Mouse (Mus musculus): ENCODE measurements around the gene Arhgap22. TPM values are rescaled to one million over a fixed set of nuclear protein-coding genes. Genes with fewer than 3 reads are reported as not detected.

Gene Arhgap22
- polyA plus RNA-seq, 1 experiment = 9.0 TPM

DNA sequence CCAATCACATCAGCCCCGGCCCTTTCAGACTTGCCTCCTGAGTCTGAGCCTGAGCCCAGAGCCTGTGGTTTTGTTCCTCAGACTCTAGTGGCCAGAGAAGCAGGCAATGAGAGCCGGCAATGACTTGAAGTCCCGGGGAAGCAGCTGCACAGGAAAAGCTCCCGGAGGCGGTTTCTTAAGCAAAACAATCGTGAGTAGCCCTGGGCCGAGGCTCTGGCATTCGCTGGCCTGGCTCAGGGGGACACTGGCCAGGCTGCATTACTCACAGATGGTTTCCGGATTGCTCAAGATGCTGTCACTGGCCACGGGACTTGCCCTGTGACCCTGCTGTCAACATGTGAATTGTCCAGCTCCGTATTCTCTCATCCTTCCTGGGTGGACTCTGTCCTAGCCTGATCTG is 33.8 kb downstream of the Arhgap22 start:
- 24% methylated on average over 11 of the region's 11 CpGs for WGBS
- Histone ChIP-seq H3K27ac (ENCODE audit: insufficient read depth, low read depth, low read length) (no peak overlapping the region), H3K27me3 (replicated peaks; ENCODE audit: control insufficient read depth, insufficient read depth, low read length) (no peaks in the 10 kb centered on the region), H3K4me3 (ENCODE audit: insufficient read depth, low read depth, low read length) (no peak overlapping the region), H3K4me1 (ENCODE audit: control insufficient read depth, insufficient read depth, low read length) (0 out of 2 replicates have a peak, but pooled peaks cover 3% of the 10 kb centered on the region), H3K36me3 (ENCODE audit: control insufficient read depth, insufficient read depth, low read length) (no peaks in the 10 kb centered on the region)
- TF ChIP-seq POLR2A (IDR thresholded peaks at IDR 0.05; ENCODE audit: low read depth, low read length) = no peak
- TF ChIP-seq CTCF (conservative IDR thresholded peaks at IDR 0.05; ENCODE audit: insufficient read depth, insufficient read length, low read depth, low read length) = no peak
- DNase-seq = peak; percentile 60

GRCm38 (mm10) chr14:33248741-33249140 is 34.9 kb downstream of the Arhgap22 start:
- no peak for DNase-seq
- 0 out of 2 replicates have a peak, but pooled peaks cover 3% of the 10 kb centered on the region for H3K4me1 ChIP-seq (ENCODE audit: control insufficient read depth, insufficient read depth, low read length)
- H3K27ac ChIP-seq (ENCODE audit: insufficient read depth, low read depth, low read length) = no peak overlapping the region
- no peak overlapping the region for H3K4me3 ChIP-seq (ENCODE audit: insufficient read depth, low read depth, low read length)
- TF ChIP-seq POLR2A (IDR thresholded peaks at IDR 0.05; ENCODE audit: low read depth, low read length) (no peak), CTCF (conservative IDR thresholded peaks at IDR 0.05; ENCODE audit: insufficient read depth, insufficient read length, low read depth, low read length) (no peak)
- no peaks in the 10 kb centered on the region for H3K27me3 ChIP-seq (replicated peaks; ENCODE audit: control insufficient read depth, insufficient read depth, low read length)
- H3K36me3 ChIP-seq (ENCODE audit: control insufficient read depth, insufficient read depth, low read length) = no peaks in the 10 kb centered on the region
- 94% methylated on average over 5 of the region's 5 CpGs for WGBS

- Histone ChIP-seq H3K4me1 (ENCODE audit: control insufficient read depth, insufficient read depth, low read length) (0 out of 2 replicates have a peak, but pooled peaks cover 3% of the 10 kb centered on the region), H3K27ac (ENCODE audit: insufficient read depth, low read depth, low read length) (no peak overlapping the region), H3K27me3 (replicated peaks; ENCODE audit: control insufficient read depth, insufficient read depth, low read length) (no peaks in the 10 kb centered on the region), H3K4me3 (ENCODE audit: insufficient read depth, low read depth, low read length) (peak overlapping the region; percentile 20; the same call in 1 of the 2 replicates), H3K36me3 (ENCODE audit: control insufficient read depth, insufficient read depth, low read length) (no peaks in the 10 kb centered on the region)
- 3% methylated on average over 30 of the region's 30 CpGs for WGBS
- TF ChIP-seq CTCF (conservative IDR thresholded peaks at IDR 0.05; ENCODE audit: insufficient read depth, insufficient read length, low read depth, low read length) (no peak), POLR2A (IDR thresholded peaks at IDR 0.05; ENCODE audit: low read depth, low read length) (no peak)
- peak; percentile 46 for DNase-seq
Observed at GRCm38 (mm10) chr14:33250215-33250939, 36.6 kb downstream of the Arhgap22 start.

DNA sequence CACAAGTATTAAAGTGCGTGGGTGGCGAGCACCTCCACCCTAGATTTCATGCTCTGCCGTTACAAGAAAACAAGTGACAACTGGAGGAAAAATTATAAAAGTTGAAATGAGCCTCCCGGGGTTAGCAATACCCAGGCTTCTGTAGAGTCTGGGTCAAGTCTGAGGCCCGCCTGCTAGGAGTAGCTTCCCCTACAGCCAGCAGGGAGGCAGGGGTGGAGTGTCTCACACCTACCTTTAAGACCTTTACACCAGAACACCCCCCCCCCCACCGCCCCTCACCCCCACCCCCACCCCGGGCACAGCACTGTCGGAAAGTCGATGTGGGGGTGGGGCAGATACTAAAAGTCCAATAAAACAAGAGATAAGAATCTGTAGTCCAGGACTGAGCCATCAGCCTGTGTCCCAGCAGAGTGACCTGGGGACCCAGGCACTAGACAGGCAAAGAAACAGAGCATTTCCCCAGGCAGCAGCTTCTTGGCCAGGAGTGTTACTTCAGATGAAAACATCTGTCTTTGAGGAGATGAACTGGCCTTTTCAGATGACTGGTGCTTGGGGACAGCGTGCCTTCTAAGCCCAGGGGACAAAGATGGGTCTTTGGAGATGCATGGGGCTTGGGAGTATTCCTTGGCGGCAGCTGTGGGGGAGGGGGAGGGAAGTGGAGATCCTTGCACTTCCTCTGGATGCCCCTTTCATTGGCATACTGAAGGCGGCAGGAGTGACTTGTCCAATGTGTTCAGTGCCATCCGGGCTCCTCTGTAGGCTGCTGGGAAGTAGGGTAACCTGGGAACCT is 37.3 kb downstream of the Arhgap22 start:
- Histone ChIP-seq H3K27me3 (replicated peaks; ENCODE audit: control insufficient read depth, insufficient read depth, low read length) (no peaks in the 10 kb centered on the region), H3K4me3 (ENCODE audit: insufficient read depth, low read depth, low read length) (peak overlapping the region; percentile 20; the same call in 1 of the 2 replicates), H3K4me1 (ENCODE audit: control insufficient read depth, insufficient read depth, low read length) (0 out of 2 replicates have a peak, but pooled peaks cover 3% of the 10 kb centered on the region), H3K36me3 (ENCODE audit: control insufficient read depth, insufficient read depth, low read length) (no peaks in the 10 kb centered on the region), H3K27ac (ENCODE audit: insufficient read depth, low read depth, low read length) (no peak overlapping the region)
- no peak for DNase-seq
- WGBS = 11% methylated on average over 13 of the region's 13 CpGs
- TF ChIP-seq POLR2A (IDR thresholded peaks at IDR 0.05; ENCODE audit: low read depth, low read length) (no peak), CTCF (conservative IDR thresholded peaks at IDR 0.05; ENCODE audit: insufficient read depth, insufficient read length, low read depth, low read length) (no peak)

DNA sequence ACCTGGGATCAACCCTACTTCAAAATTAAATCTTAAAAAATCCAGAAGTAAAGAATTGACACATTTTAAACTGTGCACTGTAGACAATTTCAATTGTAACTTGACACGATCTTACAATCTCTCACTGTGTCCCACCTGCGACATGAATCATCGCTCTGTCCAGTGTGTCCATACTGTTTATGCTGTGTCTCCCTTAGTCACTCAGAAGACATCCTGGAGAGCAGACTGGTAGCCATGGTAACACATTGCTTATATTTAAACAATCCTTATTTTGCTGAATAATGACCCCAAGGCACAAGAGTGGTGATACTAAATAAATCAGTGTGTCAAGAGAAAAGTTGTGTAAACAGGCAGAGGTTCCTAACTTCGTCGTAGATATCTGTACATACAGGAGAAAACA is 44.4 kb downstream of the Arhgap22 start:
- whole genome bisulfite sequencing = 64% methylated on average over 5 of the region's 5 CpGs
- H3K4me3 ChIP-seq (ENCODE audit: insufficient read depth, low read depth, low read length) = no peak overlapping the region
- no peak overlapping the region for H3K27ac ChIP-seq (ENCODE audit: insufficient read depth, low read depth, low read length)
- TF ChIP-seq POLR2A (IDR thresholded peaks at IDR 0.05; ENCODE audit: low read depth, low read length) (no peak), CTCF (conservative IDR thresholded peaks at IDR 0.05; ENCODE audit: insufficient read depth, insufficient read length, low read depth, low read length) (no peak)
- H3K36me3 ChIP-seq (ENCODE audit: control insufficient read depth, insufficient read depth, low read length) = no peaks in the 10 kb centered on the region
- H3K4me1 ChIP-seq (ENCODE audit: control insufficient read depth, insufficient read depth, low read length) = no peaks in the 10 kb centered on the region
- H3K27me3 ChIP-seq (replicated peaks; ENCODE audit: control insufficient read depth, insufficient read depth, low read length) = no peaks in the 10 kb centered on the region
- DNase-seq = no peak

DNA sequence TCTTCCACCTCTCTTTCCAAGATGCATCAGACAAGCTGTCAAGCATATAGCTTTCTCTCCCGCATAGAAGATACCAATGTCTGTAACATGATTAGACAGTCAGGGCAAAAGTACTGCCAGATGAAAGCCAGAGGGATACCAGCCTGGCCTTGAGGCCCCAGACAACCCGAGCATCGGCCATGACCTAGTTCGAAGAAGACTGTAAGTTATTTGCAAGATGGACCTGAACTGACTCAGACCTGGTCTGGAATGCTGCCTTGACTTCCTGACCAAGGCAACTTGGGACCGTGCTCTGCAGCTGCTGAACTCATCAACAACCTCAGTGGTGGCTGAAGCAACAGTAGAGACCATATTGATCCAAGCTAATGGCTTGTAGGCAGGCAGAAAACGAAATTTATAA is 46.3 kb downstream of the Arhgap22 start:
- no peak for DNase-seq
- TF ChIP-seq POLR2A (IDR thresholded peaks at IDR 0.05; ENCODE audit: low read depth, low read length) (no peak), CTCF (conservative IDR thresholded peaks at IDR 0.05; ENCODE audit: insufficient read depth, insufficient read length, low read depth, low read length) (no peak)
- Histone ChIP-seq H3K27me3 (replicated peaks; ENCODE audit: control insufficient read depth, insufficient read depth, low read length) (no peaks in the 10 kb centered on the region), H3K27ac (ENCODE audit: insufficient read depth, low read depth, low read length) (no peak overlapping the region), H3K4me3 (ENCODE audit: insufficient read depth, low read depth, low read length) (no peak overlapping the region), H3K36me3 (ENCODE audit: control insufficient read depth, insufficient read depth, low read length) (no peaks in the 10 kb centered on the region), H3K4me1 (ENCODE audit: control insufficient read depth, insufficient read depth, low read length) (no peaks in the 10 kb centered on the region)
- WGBS = 88% methylated on average over 6 of the region's 6 CpGs

GRCm38 (mm10) chr14:33264795-33265194 is 51.0 kb downstream of the Arhgap22 start:
- DNase-seq = no peak
- Histone ChIP-seq H3K36me3 (ENCODE audit: control insufficient read depth, insufficient read depth, low read length) (no peaks in the 10 kb centered on the region), H3K4me3 (ENCODE audit: insufficient read depth, low read depth, low read length) (no peak overlapping the region), H3K27ac (ENCODE audit: insufficient read depth, low read depth, low read length) (no peak overlapping the region), H3K4me1 (ENCODE audit: control insufficient read depth, insufficient read depth, low read length) (no peaks in the 10 kb centered on the region), H3K27me3 (replicated peaks; ENCODE audit: control insufficient read depth, insufficient read depth, low read length) (no peaks in the 10 kb centered on the region)
- TF ChIP-seq CTCF (conservative IDR thresholded peaks at IDR 0.05; ENCODE audit: insufficient read depth, insufficient read length, low read depth, low read length) = no peak
- TF ChIP-seq POLR2A (IDR thresholded peaks at IDR 0.05; ENCODE audit: low read depth, low read length) = no peak
- 93% methylated on average over 13 of the region's 13 CpGs for WGBS
